In the genomic region with DNA sequence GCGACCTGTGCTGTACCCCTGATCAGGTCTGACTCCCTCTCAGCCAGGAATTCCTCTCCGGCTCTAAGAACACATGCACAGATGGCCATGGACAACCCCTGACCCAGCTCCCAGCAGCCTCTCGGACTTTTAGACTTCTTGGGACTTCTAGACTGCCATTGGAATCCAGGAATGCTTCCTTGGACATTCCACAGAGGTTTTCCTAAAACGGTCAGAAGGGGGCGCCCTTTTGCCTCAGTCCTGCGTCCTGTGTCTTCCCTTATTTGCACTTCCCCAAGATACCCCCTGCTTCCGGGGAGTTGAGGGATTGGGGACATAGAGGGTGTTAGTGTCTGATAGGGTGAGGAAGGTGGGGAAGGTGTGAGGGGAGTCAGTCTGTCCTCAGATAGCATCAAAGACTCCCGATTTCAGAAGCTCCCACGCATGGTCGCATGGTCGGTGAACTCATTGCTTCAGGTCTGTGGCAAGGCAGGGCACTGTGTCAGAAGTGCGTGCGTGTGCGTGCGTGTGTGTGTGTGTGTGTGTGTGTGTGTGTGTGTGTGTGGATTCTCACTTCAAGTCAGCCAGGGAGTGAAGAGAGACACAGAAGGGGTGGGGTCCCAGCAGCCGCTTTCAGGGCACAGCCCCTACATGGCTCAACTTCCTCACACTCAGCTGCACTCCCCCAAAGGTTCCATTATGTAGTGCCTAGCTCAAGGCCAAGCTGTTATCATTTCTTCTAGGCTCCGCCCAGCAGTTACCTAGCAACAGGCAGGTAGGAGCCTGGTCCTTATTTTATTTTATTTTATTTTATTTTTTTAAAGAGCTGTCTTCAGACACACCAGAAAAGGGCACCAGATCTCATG, we compare ENCODE assay signal across 9 mouse cellular contexts. TPM values are rescaled to one million over a fixed set of nuclear protein-coding genes. Genes with fewer than 3 reads are reported as not detected.
DNase-seq lines count a peak whose midpoint lies in the region; TF ChIP-seq lines count a peak whose summit lies in the region.
"Had no signal": no experiment of that assay in that cellular context is flagged by ENCODE, and none has a peak within 500 bp of the region (broad histone marks: within the 10 kb centered on the region; RNA-seq: fewer than 3 reads in every experiment).

No protein-coding gene starts in this region.

- 0 out of 2 replicates have a peak, but pooled peaks have one; percentile 54 for TF ChIP-seq CTCF in testis, adult 2 months (IDR thresholded peaks at IDR 0.05; ENCODE audit: control insufficient read depth, insufficient read depth, insufficient replicate concordance, low read depth, low read length)

- H3K27ac ChIP-seq in heart, embryonic 10.5 days: peak overlapping the region; percentile 69
- no peak overlapping the region for H3K27ac ChIP-seq in limb, embryonic 10.5 days
- H3K27ac ChIP-seq in testis, adult 2 months (ENCODE audit: control insufficient read depth, insufficient read depth, low read depth, low read length): no peak overlapping the region

- no peak overlapping the region for H3K4me3 ChIP-seq in heart, embryonic 10.5 days
- H3K4me3 ChIP-seq in limb, embryonic 10.5 days: no peak overlapping the region
- H3K4me3 ChIP-seq in testis, adult 2 months (ENCODE audit: control insufficient read depth, low read depth, low read length): no peak overlapping the region
- H3K4me3 ChIP-seq: myocyte had no signal

- no peaks in the 10 kb centered on the region for H3K36me3 ChIP-seq in heart, embryonic 10.5 days
- no peaks in the 10 kb centered on the region for H3K36me3 ChIP-seq in limb, embryonic 10.5 days
- H3K36me3 ChIP-seq in testis, adult 2 months (ENCODE audit: control insufficient read depth, insufficient read depth, low read length): no peaks in the 10 kb centered on the region

- peak; percentile 22 for DNase-seq in gastrocnemius, postnatal 10 days
- DNase-seq in gastrocnemius, adult 8-10 months (ENCODE audit: low spot score in 2 of 2): no peak
- peak; percentile 38 for DNase-seq in urinary bladder, postnatal 14 days (ENCODE audit: low spot score)
- no peak for DNase-seq in urinary bladder, postnatal 4 days (ENCODE audit: low spot score in 2 of 2)
- DNase-seq in heart, embryonic 10.5 days (ENCODE audit: low spot score): no peak
- peak; percentile 38 for DNase-seq in limb, embryonic 10.5 days (ENCODE audit: low spot score)
- no peak for DNase-seq in urinary bladder, postnatal 25 days (ENCODE audit: low spot score)

- H3K4me1 ChIP-seq in heart, embryonic 10.5 days: peaks cover 25% of the 10 kb centered on the region
- H3K4me1 ChIP-seq in limb, embryonic 10.5 days: peaks cover 13% of the 10 kb centered on the region
- peaks cover 8% of the 10 kb centered on the region for H3K4me1 ChIP-seq in testis, adult 2 months (ENCODE audit: control insufficient read depth, insufficient read depth, low read length)

- WGBS in heart, embryonic 10.5 days: 64% methylated on average over 14 of the region's 17 CpGs
- WGBS in limb, embryonic 10.5 days: 74% methylated on average over 17 of the region's 17 CpGs

- TF ChIP-seq POLR2A in testis, adult 2 months (IDR thresholded peaks at IDR 0.05; ENCODE audit: control insufficient read depth, low read depth, low read length): no peak

- no peaks in the 10 kb centered on the region for H3K9me3 ChIP-seq in heart, embryonic 10.5 days
- H3K9me3 ChIP-seq in limb, embryonic 10.5 days (replicated peaks): no peaks in the 10 kb centered on the region

- H3K27me3 ChIP-seq in heart, embryonic 10.5 days (ENCODE audit: insufficient read depth, poor library complexity, severe bottlenecking): no peaks in the 10 kb centered on the region
- no peaks in the 10 kb centered on the region for H3K27me3 ChIP-seq in limb, embryonic 10.5 days (ENCODE audit: low read depth, poor library complexity, severe bottlenecking)
- H3K27me3 ChIP-seq in testis, adult 2 months (ENCODE audit: control insufficient read depth, insufficient read depth, low read length): no peaks in the 10 kb centered on the region

RNA-seq across cellular contexts. Expression of gene Klhl25, which starts 40.4 kb away (rescaled TPM):
- 1 to 10 TPM; 3.5 to 5.0 TPM for total RNA-seq in gastrocnemius, postnatal 10 days (2021)
- total RNA-seq in gastrocnemius, adult 8-10 months (2022): 1 to 10 TPM; 1.7 to 3.6 (median 2.8) TPM
- polyA plus RNA-seq in heart, embryonic 10.5 days (2016; fragmentation: Nextera tagmentation; extraction: Ambion mirVana): 12.7 and 15.0 TPM in 2 replicates
- 23.5 and 26.5 TPM in 2 replicates for polyA plus RNA-seq in limb, embryonic 10.5 days (2016; fragmentation: Nextera tagmentation; extraction: Ambion mirVana)
- 45.3 and 46.7 TPM in 2 replicates for polyA plus RNA-seq in testis, adult 2 months (2012; rRNA removed)

Comparison
In these comparisons a context has a peak if more than half of its experiments do, and no peak if none do; other contexts are left out.
1. DNase-seq: peak in gastrocnemius, postnatal 10 days (single experiment), urinary bladder, postnatal 14 days (single experiment) and limb, embryonic 10.5 days (single experiment); none in gastrocnemius, adult 8-10 months (0 of 2), urinary bladder, postnatal 4 days (0 of 2), heart, embryonic 10.5 days (single experiment) and urinary bladder, postnatal 25 days (single experiment).